Mouse (Mus musculus) myocyte (in vitro differentiated cells): ENCODE results near the gene Cel.

Experiments used
- CEBPB ChIP-seq: IDR thresholded peaks from 2 replicates; pipeline ENCODE4 v1.6.1; 2011; ENCODE audit warnings: mild to moderate bottlenecking, moderate library complexity; ENCODE audit not compliant: poor library complexity, insufficient read depth, severe bottlenecking
- E2F4 ChIP-seq: IDR thresholded peaks from one replicate; pipeline ENCODE4 v1.6.1; 2011; ENCODE audit warnings: mild to moderate bottlenecking, control low read depth, moderate library complexity; ENCODE audit not compliant: insufficient read depth
- MAX ChIP-seq: IDR thresholded peaks from one replicate; pipeline ENCODE4 v1.6.1; 2011; ENCODE audit warnings: low read depth, mild to moderate bottlenecking, control low read depth
- MYOD1 ChIP-seq, 3 experiments: IDR thresholded peaks; one replicate each; pipeline ENCODE4 v1.6.1; 2011; ENCODE audit warnings: control low read depth in 2 of 3, low read depth in 2 of 3, mild to moderate bottlenecking in 2 of 3, moderate library complexity in 1 of 3; ENCODE audit not compliant: insufficient read length in 2 of 3, control insufficient read depth in 1 of 3
- POLR2A ChIP-seq: IDR thresholded peaks from one replicate; pipeline ENCODE4 v1.6.1; 2011; ENCODE audit warnings: low read depth, mild to moderate bottlenecking, control low read depth, moderate library complexity; ENCODE audit not compliant: insufficient read length
- SRF ChIP-seq: IDR thresholded peaks from one replicate; pipeline ENCODE4 v1.6.1; 2011; ENCODE audit warnings: low read depth; ENCODE audit not compliant: control insufficient read depth, insufficient read length
- TCF3 ChIP-seq: IDR thresholded peaks from one replicate; pipeline ENCODE4 v1.6.1; 2011; ENCODE audit warnings: low read depth, control low read depth; ENCODE audit not compliant: insufficient read length
- USF1 ChIP-seq: IDR thresholded peaks from one replicate; pipeline ENCODE4 v1.6.1; 2011; ENCODE audit warnings: low read depth, mild to moderate bottlenecking, control low read depth, moderate library complexity

DNA sequence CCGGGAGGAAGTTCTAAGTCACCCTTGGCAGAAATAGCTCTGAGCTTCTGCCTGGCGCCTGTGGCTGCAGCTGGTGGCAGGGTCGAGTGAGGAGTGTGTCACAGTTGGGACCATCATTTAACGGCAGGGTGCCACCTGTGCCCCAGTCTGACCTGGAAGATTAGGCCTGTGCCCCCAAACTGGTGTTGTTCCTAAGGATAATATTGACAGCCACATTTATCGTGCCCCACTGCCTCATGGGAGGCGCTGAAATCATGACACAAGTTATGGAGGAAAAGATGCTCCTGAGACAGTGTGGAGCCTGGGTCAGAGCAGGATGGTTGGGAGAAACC is 36.3 kb upstream of the Cel start:
- TF ChIP-seq CEBPB (no peak), SRF (no peak), MAX (no peak), E2F4 (no peak), MYOD1 (IDR thresholded peaks at IDR 0.05; ENCODE audit: control insufficient read depth in 1 of 3, insufficient read length in 2 of 3, low read depth in 2 of 3) (peak in 2 of 3 experiments; percentile 11 to 78), USF1 (no peak), POLR2A (no peak), TCF3 (no peak)
